Comparison of ENCODE assay signal across 8 mouse cellular contexts in genomic region chr7:144294239-144295200, GRCm38 (mm10).
DNase-seq lines count a peak whose midpoint lies in the region; ATAC-seq and TF ChIP-seq lines count a peak whose summit lies in the region.

No protein-coding gene starts in this region.

- no peak overlapping the region for H3K9ac ChIP-seq in kidney, postnatal 0 days (ENCODE audit: low read depth, low read length)
- H3K9ac ChIP-seq in ES-E14 (ENCODE audit: insufficient read depth, low read depth, low read length, poor library complexity, severe bottlenecking): no peak overlapping the region
- no peak overlapping the region for H3K9ac ChIP-seq in limb, embryonic 11.5 days (ENCODE audit: low read length)

- TF ChIP-seq CTCF in kidney, postnatal 0 days (IDR thresholded peaks at IDR 0.05; ENCODE audit: low read depth): no peak

- H3K4me1 ChIP-seq in kidney, postnatal 0 days (replicated peaks; ENCODE audit: insufficient read depth, low read length): no peaks in the 10 kb centered on the region
- H3K4me1 ChIP-seq in ES-E14 (ENCODE audit: control insufficient read depth in 2 of 2, insufficient read depth in 2 of 2, low read length in 2 of 2, poor library complexity in 1 of 2): no peaks in the 10 kb centered on the region
- H3K4me1 ChIP-seq in limb, embryonic 11.5 days (ENCODE audit: control insufficient read depth, insufficient read depth, low read length): no peaks in the 10 kb centered on the region

- H3K27me3 ChIP-seq in kidney, postnatal 0 days (ENCODE audit: insufficient read depth, low read length): no peaks in the 10 kb centered on the region
- H3K27me3 ChIP-seq in limb, embryonic 11.5 days (ENCODE audit: control insufficient read depth, insufficient read depth, low read length): no peaks in the 10 kb centered on the region

- no peaks in the 10 kb centered on the region for H3K9me3 ChIP-seq in kidney, postnatal 0 days (replicated peaks; ENCODE audit: low read length)
- H3K9me3 ChIP-seq in ES-E14 (ENCODE audit: control insufficient read depth, insufficient read depth, low read depth, low read length): no peaks in the 10 kb centered on the region
- no peaks in the 10 kb centered on the region for H3K9me3 ChIP-seq in limb, embryonic 11.5 days (ENCODE audit: control insufficient read depth, low read length)

- DNase-seq in kidney, postnatal 0 days (ENCODE audit: low spot score): peak; percentile 82
- no peak for DNase-seq in kidney, adult 18-20 months
- DNase-seq in ES-E14 (ENCODE audit: low read depth, low spot score): peak; percentile 59
- DNase-seq in c-Kit-positive CD71-negative TER-119-negative erythroid progenitor cells, embryonic 14.5 days (ENCODE audit: low read depth): peak; percentile 25
- peak; percentile 85 for DNase-seq in limb, embryonic 11.5 days (ENCODE audit: low spot score)
- peak; percentile 40 for DNase-seq in yolk sac, embryonic 10.5 days (ENCODE audit: low spot score)
- DNase-seq in right cerebral cortex, adult 2 months (ENCODE audit: low spot score in 2 of 2): no peak
- DNase-seq in B cell, adult 2 months: no peak

- H3K4me2 ChIP-seq in kidney, postnatal 0 days (ENCODE audit: low read length): no peak overlapping the region
- no peak overlapping the region for H3K4me2 ChIP-seq in limb, embryonic 11.5 days (ENCODE audit: low read depth, severe bottlenecking)

- H3K27ac ChIP-seq in kidney, postnatal 0 days: no peak overlapping the region
- H3K27ac ChIP-seq in ES-E14 (ENCODE audit: insufficient read depth, low read depth, low read length, poor library complexity, severe bottlenecking): no peak overlapping the region
- H3K27ac ChIP-seq in limb, embryonic 11.5 days (replicated peaks; ENCODE audit: low read depth, low read length): no peak overlapping the region

- WGBS in kidney, postnatal 0 days: 41% methylated on average over 13 of the region's 13 CpGs
- 42% methylated on average over 13 of the region's 13 CpGs for WGBS in limb, embryonic 11.5 days

- no peak overlapping the region for H3K4me3 ChIP-seq in kidney, postnatal 0 days (replicated peaks; ENCODE audit: low read depth, low read length)
- H3K4me3 ChIP-seq in ES-E14 (ENCODE audit: insufficient read depth in 1 of 2, low read depth in 1 of 2, low read length in 2 of 2, poor library complexity in 1 of 2, severe bottlenecking in 1 of 2): no peak overlapping the region
- H3K4me3 ChIP-seq in limb, embryonic 11.5 days (ENCODE audit: low read depth, low read length): no peak overlapping the region

- no peak for ATAC-seq in kidney, postnatal 0 days (replicated peaks; ENCODE audit: low FRiP score, low read depth)
- ATAC-seq in limb, embryonic 11.5 days (ENCODE audit: insufficient number of reproducible peaks, low FRiP score, low TSS enrichment, low read depth): no peak

- H3K36me3 ChIP-seq in kidney, postnatal 0 days (ENCODE audit: insufficient read depth, low read length): no peaks in the 10 kb centered on the region
- H3K36me3 ChIP-seq in ES-E14 (ENCODE audit: control insufficient read depth, insufficient read depth, low read length, poor library complexity, severe bottlenecking): no peaks in the 10 kb centered on the region
- H3K36me3 ChIP-seq in limb, embryonic 11.5 days (ENCODE audit: control insufficient read depth, insufficient read depth, low read length): no peaks in the 10 kb centered on the region

- in situ Hi-C loops in ES-E14 (cut with MboI; ENCODE audit: low sequenced_read_pairs in 2 of 2, unreplicated experiment in 2 of 2): no loop called here

TF ChIP-seq in ES-E14, 5 proteins besides CTCF, POLR2A, EP300 and RAD21:
- TF ChIP-seq CHD2 (IDR thresholded peaks at IDR 0.05; ENCODE audit: low read depth, low read length): no peak
- peak; percentile 91 for TF ChIP-seq ZNF384 (IDR thresholded peaks at IDR 0.05; ENCODE audit: low read depth, low read length)

Comparison
In these comparisons a context has a peak if more than half of its experiments do, and no peak if none do; other contexts are left out.
1. DNase-seq: peak in kidney, postnatal 0 days (single experiment), ES-E14 (single experiment), c-Kit-positive CD71-negative TER-119-negative erythroid progenitor cells, embryonic 14.5 days (single experiment), limb, embryonic 11.5 days (single experiment) and yolk sac, embryonic 10.5 days (single experiment); none in kidney, adult 18-20 months (single experiment), right cerebral cortex, adult 2 months (0 of 2) and B cell, adult 2 months (0 of 2).